Mouse (Mus musculus): Measurements from ENCODE around the gene 4930415L06Rik. TPM values are rescaled to one million over a fixed set of nuclear protein-coding genes. Genes with fewer than 3 reads are reported as not detected.

Gene 4930415L06Rik
- not detected in 2 replicates for polyA plus RNA-seq (2016; fragmentation: Nextera tagmentation; extraction: Ambion mirVana)

- H3K4me3 ChIP-seq (replicated peaks), result no peak within 1 kb of the TSS
- H3K4me2 ChIP-seq, result no peak within 1 kb of the TSS
- no peak within 1 kb of the TSS for H3K27ac ChIP-seq
- H3K27me3 ChIP-seq, result no peaks in the 10 kb centered on the region
- no peaks in the 10 kb centered on the region for H3K4me1 ChIP-seq (replicated peaks)
- H3K36me3 ChIP-seq, result no peaks in the 10 kb centered on the region
- no peaks in the 10 kb centered on the region for H3K9me3 ChIP-seq
- no peak for ATAC-seq (ENCODE audit: insufficient number of reproducible peaks, insufficient read depth, low FRiP score, low TSS enrichment, low read depth)
- H3K9ac ChIP-seq (replicated peaks), result no peak within 1 kb of the TSS
- WGBS, result 90% methylated on average over 5 of the region's 5 CpGs
Measured at GRCm38 (mm10) chrX:89932752-89933151, at the start of gene 4930415L06Rik. Gene 4930415L06Rik (minus strand): TSS chrX:89932852.

GRCm38 (mm10) chrX:89978621-89979020 is 46.0 kb upstream of the 4930415L06Rik start:
- H3K4me1 ChIP-seq (replicated peaks), result no peaks in the 10 kb centered on the region
- no peak overlapping the region for H3K4me2 ChIP-seq
- no peak overlapping the region for H3K9ac ChIP-seq (replicated peaks)
- H3K9me3 ChIP-seq, result no peaks in the 10 kb centered on the region
- no peaks in the 10 kb centered on the region for H3K36me3 ChIP-seq
- no peak for ATAC-seq (ENCODE audit: insufficient number of reproducible peaks, insufficient read depth, low FRiP score, low TSS enrichment, low read depth)
- no peaks in the 10 kb centered on the region for H3K27me3 ChIP-seq
- H3K27ac ChIP-seq, result no peak overlapping the region
- H3K4me3 ChIP-seq (replicated peaks), result no peak overlapping the region

- no peak for ATAC-seq (ENCODE audit: insufficient number of reproducible peaks, insufficient read depth, low FRiP score, low TSS enrichment, low read depth)
- Histone ChIP-seq H3K9ac (replicated peaks) (no peak overlapping the region), H3K4me2 (no peak overlapping the region), H3K4me1 (replicated peaks) (no peaks in the 10 kb centered on the region), H3K4me3 (replicated peaks) (no peak overlapping the region), H3K36me3 (no peaks in the 10 kb centered on the region), H3K9me3 (no peaks in the 10 kb centered on the region), H3K27ac (no peak overlapping the region), H3K27me3 (no peaks in the 10 kb centered on the region)
- WGBS, result 100% methylated on average over 1 of the region's 1 CpGs
Measured at GRCm38 (mm10) chrX:89904871-89905270, 27.8 kb downstream of the 4930415L06Rik start.

Other genes with a start within 250 kb of the 4930415L06Rik start
- not detected in 2 replicates for gene 4932429P05Rik, start 180.6 kb downstream of the 4930415L06Rik start, polyA plus RNA-seq (2016; fragmentation: Nextera tagmentation; extraction: Ambion mirVana)